Mouse (Mus musculus): Measurements from ENCODE around the gene Timm17b.

- TF ChIP-seq POLR2A (IDR thresholded peaks at IDR 0.05; ENCODE audit: extremely low read depth, insufficient read depth, low read length) (no peak), CTCF (IDR thresholded peaks at IDR 0.05; ENCODE audit: low read depth, low read length) (no peak)
These were observed 46.5 kb downstream of the Timm17b start for GRCm38 (mm10) chrX:7945618-7946017.
